Mouse (Mus musculus) brain, adult 2 months (tissue): ENCODE measurements around the gene Foxg1.

Experiments
- DNase-seq: peaks from one replicate; pipeline ENCODE4 v3.0.0; 2011; ENCODE audit warnings: low read depth, low spot score

Gene Foxg1

DNA sequence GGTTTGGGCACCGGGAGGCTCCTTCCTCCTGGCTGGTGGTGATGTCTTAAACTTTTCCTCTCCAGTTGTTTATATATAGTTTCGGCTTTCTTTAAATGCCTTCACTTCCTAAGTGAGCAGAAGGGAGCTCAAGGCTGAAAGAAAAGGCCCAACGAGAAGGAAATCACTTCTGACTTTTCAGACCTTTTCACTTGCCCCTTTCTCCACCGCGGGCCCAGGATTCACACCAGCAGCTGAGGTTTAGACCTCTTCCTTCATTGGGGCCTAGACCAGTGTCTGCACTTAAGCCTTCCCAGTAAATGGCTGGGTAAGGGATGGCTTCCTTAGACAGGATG, 19.3 kb downstream of the Foxg1 start:
- DNase-seq: no peak

DNA sequence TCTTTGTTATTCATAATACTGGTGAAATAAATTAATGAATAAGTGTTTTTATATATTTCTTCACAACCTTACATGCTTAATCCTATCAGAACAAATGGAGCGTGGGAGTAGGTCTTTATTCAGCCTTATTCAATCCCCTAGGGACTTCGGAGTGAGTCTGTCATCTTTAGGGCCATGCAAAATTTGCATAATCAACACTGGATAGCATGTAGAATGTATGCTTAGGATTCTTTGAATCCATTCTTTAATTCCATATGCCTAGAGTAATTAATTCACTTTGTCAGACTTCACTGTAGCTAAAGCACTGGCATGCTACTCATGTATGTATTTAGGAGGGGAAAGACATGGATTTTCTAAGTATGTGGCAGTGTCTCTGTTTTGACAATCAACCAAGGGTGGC, 27.4 kb downstream of the Foxg1 start:
- DNase-seq: no peak

GRCm38 (mm10) chr12:49417963-49418362, 35.5 kb downstream of the Foxg1 start:
- no peak for DNase-seq
